Mouse (Mus musculus) brain, adult 2 months (tissue): ENCODE results near the gene Zfp82.
"Not testable (repeated sequence)": the region's sequence is repeated elsewhere in the genome, so short reads cannot be mapped to it uniquely, and the experiment has no call there.

Experiments
- DNase-seq: peaks from one replicate; pipeline ENCODE4 v3.0.0; 2011; ENCODE audit warnings: low read depth, low spot score

Zfp82 gene

GRCm38 (mm10) chr7:30072146-30073028 is at the start of gene Zfp82:
Gene Zfp82 (minus strand): TSS chr7:30072900.
- DNase-seq, result peak; percentile 95

GRCm38 (mm10) chr7:30122188-30122530 is 49.5 kb upstream of the Zfp82 start:
- DNase-seq, result peak; percentile 47

- peak; percentile 96 for DNase-seq
Observed at GRCm38 (mm10) chr7:30121308-30122187, 48.8 kb upstream of the Zfp82 start, which contains the start of gene Zfp382. Gene Zfp382 (plus strand): TSS chr7:30121942.

- DNase-seq, result not testable (repeated sequence)
Observed at GRCm38 (mm10) chr7:30117935-30118334, 45.2 kb upstream of the Zfp82 start.

- no peak for DNase-seq
Observed at GRCm38 (mm10) chr7:30116076-30116475, 43.4 kb upstream of the Zfp82 start.

GRCm38 (mm10) chr7:30099297-30099696 is 26.6 kb upstream of the Zfp82 start:
- DNase-seq, result peak; percentile 91

GRCm38 (mm10) chr7:30095551-30096125 is 22.9 kb upstream of the Zfp82 start:
- DNase-seq, result no peak

- DNase-seq, result peak; percentile 98
Observed at GRCm38 (mm10) chr7:30094646-30095429, 22.1 kb upstream of the Zfp82 start, which contains the start of gene Zfp260. Gene Zfp260 (plus strand): TSS chr7:30094777.

- no peak for DNase-seq
Observed at GRCm38 (mm10) chr7:30093918-30094415, 21.3 kb upstream of the Zfp82 start.

- DNase-seq, result no peak
Observed at GRCm38 (mm10) chr7:30092666-30093065, 20.0 kb upstream of the Zfp82 start.

GRCm38 (mm10) chr7:30090970-30091585 is 18.4 kb upstream of the Zfp82 start:
- DNase-seq, result peak; percentile 74

GRCm38 (mm10) chr7:30090092-30090969 is 17.6 kb upstream of the Zfp82 start, which contains the start of the genes Gm26920 and Zfp566:
Gene Gm26920 (minus strand): TSS chr7:30090410.
Gene Zfp566 (minus strand): TSS chr7:30090527.
- peak; percentile 100 for DNase-seq

GRCm38 (mm10) chr7:30089405-30089804 is 16.7 kb upstream of the Zfp82 start:
- DNase-seq, result no peak

GRCm38 (mm10) chr7:30086524-30086923 is 13.8 kb upstream of the Zfp82 start:
- peak; percentile 87 for DNase-seq

- no peak for DNase-seq
Observed at GRCm38 (mm10) chr7:30064622-30065021, 8.1 kb downstream of the Zfp82 start.

GRCm38 (mm10) chr7:30062478-30062877 is 10.2 kb downstream of the Zfp82 start:
- peak; percentile 20 for DNase-seq

GRCm38 (mm10) chr7:30060341-30060740 is 12.4 kb downstream of the Zfp82 start:
- DNase-seq, result no peak

GRCm38 (mm10) chr7:30053591-30053990 is 19.1 kb downstream of the Zfp82 start:
- DNase-seq, result no peak

GRCm38 (mm10) chr7:30050882-30051548 is 21.7 kb downstream of the Zfp82 start, which contains the start of gene Zfp14:
Gene Zfp14 (minus strand): TSS chr7:30051380.
- peak; percentile 98 for DNase-seq
